Mouse (Mus musculus) midbrain, postnatal 0 days (tissue): ENCODE measurements around the gene Aurkaip1. TPM values are rescaled to one million over a fixed set of nuclear protein-coding genes. Genes with fewer than 3 reads are reported as not detected.

Source experiments
- ATAC-seq: fragments of 200-750 bp; cut with Nextera tagmentation; 2 replicates; pipeline ENCODE4 v1.8.0; 2017; ENCODE audit warnings: moderate number of reproducible peaks, mild to moderate bottlenecking, moderate TSS enrichment, moderate library complexity; ENCODE audit not compliant: low FRiP score
- DNase-seq: peaks from one replicate; pipeline ENCODE4 v3.0.0-alpha.2; 2015; ENCODE audit warnings: low spot score
- H3K27ac ChIP-seq: fragments of 300-500 bp; sonication (generic); 2 replicates; pipeline ENCODE4 v1.5.1; 2014; ENCODE audit warnings: low read depth, mild to moderate bottlenecking, low read length, mixed read lengths
- H3K27me3 ChIP-seq: fragments of 300-500 bp; sonication (generic); 2 replicates; pipeline ENCODE4 v1.6.1; 2014; ENCODE audit warnings: low read length, control low read depth, mixed read lengths; ENCODE audit not compliant: insufficient read depth
- H3K36me3 ChIP-seq: fragments of 300-500 bp; sonication (generic); 2 replicates; pipeline ENCODE4 v1.6.1; 2014; ENCODE audit warnings: low read length, control low read depth, mixed read lengths; ENCODE audit not compliant: insufficient read depth
- H3K4me1 ChIP-seq: fragments of 300-500 bp; sonication (generic); 2 replicates; pipeline ENCODE4 v1.6.1; 2014; ENCODE audit warnings: mild to moderate bottlenecking, control low read depth, antibody characterized with exemption, low read length, mixed read lengths; ENCODE audit not compliant: insufficient read depth
- H3K4me2 ChIP-seq: fragments of 300-500 bp; sonication (generic); 2 replicates; pipeline ENCODE4 v1.6.1; 2014; ENCODE audit warnings: low read depth, mild to moderate bottlenecking, low read length, mixed read lengths; ENCODE audit not compliant: poor library complexity, severe bottlenecking
- H3K4me3 ChIP-seq: fragments of 300-500 bp; sonication (generic); 2 replicates; pipeline ENCODE4 v1.5.1; 2014; ENCODE audit warnings: low read depth, mild to moderate bottlenecking, low read length, moderate library complexity
- H3K9ac ChIP-seq: fragments of 300-500 bp; sonication (generic); replicated peaks from 2 replicates; pipeline ENCODE4 v1.6.1; 2014; ENCODE audit warnings: mild to moderate bottlenecking, low read length, moderate library complexity, mixed read lengths; ENCODE audit not compliant: poor library complexity, severe bottlenecking
- H3K9me3 ChIP-seq: fragments of 300-500 bp; sonication (generic); 2 replicates; pipeline ENCODE4 v1.6.1; 2016; ENCODE audit warnings: low read length, control low read depth
- CTCF ChIP-seq: IDR thresholded peaks from 2 replicates; pipeline ENCODE4 v1.5.1; 2016; ENCODE audit warnings: antibody characterized with exemption, mild to moderate bottlenecking
- WGBS: fragments of 180-500 bp; shearing (Covaris S2); extraction: QIAGEN DNeasy Blood & Tissue Kit; methylation state at CpG from one replicate; pipeline ENCODE4 v1.1.7; 2014; 5-methylcytosine and 5-hydroxymethylcytosine counted together
- polyA plus RNA-seq: library from polyadenylated mRNA; unstranded; fragments of >200 nt; fragmentation: Nextera tagmentation; extraction: Ambion mirVana; gene quantifications from 2 replicates; pipeline ENCODE4 v1.2.1, GENCODE M21; 2015
- total RNA-seq: library from RNA; depleted of rRNA; stranded (reverse); fragments of >200 nt; gene quantifications from 2 replicates; pipeline ENCODE4 v1.2.3, GENCODE M21; 2014; rRNA removed

Aurkaip1 gene
- total RNA-seq (90.9 and 102 TPM in 2 replicates), polyA plus RNA-seq (155 and 158 TPM in 2 replicates)

- Histone ChIP-seq H3K4me3 (peak within 1 kb of the TSS; percentile 79), H3K9ac (peak within 1 kb of the TSS; percentile 79), H3K4me1 (peaks cover 4% of the 10 kb centered on the region; the same call in 1 of the 2 replicates), H3K36me3 (peaks cover 18% of the 10 kb centered on the region), H3K9me3 (no peaks in the 10 kb centered on the region), H3K4me2 (peak within 1 kb of the TSS; percentile 96), H3K27me3 (no peaks in the 10 kb centered on the region), H3K27ac (peak within 1 kb of the TSS; percentile 78)
- peak; percentile 92 for TF ChIP-seq CTCF
- ATAC-seq (peak; percentile 92), DNase-seq (peak; percentile 98)
- WGBS = under 1% methylated on average over 49 of the region's 49 CpGs
These were observed at the start of gene Aurkaip1 for GRCm38 (mm10) chr4:155831205-155831766. Aurkaip1 (plus strand) TSS chr4:155831272.

- no peaks in the 10 kb centered on the region for H3K27me3 ChIP-seq
- H3K4me3 ChIP-seq = peak overlapping the region; percentile 67
- no peak for DNase-seq
- ATAC-seq = peak; percentile 28; the same call in 1 of the 2 replicates
- peaks cover 6% of the 10 kb centered on the region; the same call in 1 of the 2 replicates for H3K4me1 ChIP-seq
- H3K27ac ChIP-seq = peak overlapping the region; percentile 91
- no peaks in the 10 kb centered on the region for H3K9me3 ChIP-seq
- WGBS = 34% methylated on average over 16 of the region's 16 CpGs
- TF ChIP-seq CTCF = no peak
- H3K4me2 ChIP-seq = peak overlapping the region; percentile 78
- no peaks in the 10 kb centered on the region for H3K36me3 ChIP-seq
- peak overlapping the region; percentile 88 for H3K9ac ChIP-seq
These were observed 47.5 kb upstream of the Aurkaip1 start for GRCm38 (mm10) chr4:155783486-155784080.

GRCm38 (mm10) chr4:155784081-155784701 is 46.9 kb upstream of the Aurkaip1 start:
- peak overlapping the region; percentile 91 for H3K27ac ChIP-seq
- H3K27me3 ChIP-seq = no peaks in the 10 kb centered on the region
- peak overlapping the region; percentile 78 for H3K4me2 ChIP-seq
- peak overlapping the region; percentile 88 for H3K9ac ChIP-seq
- H3K4me1 ChIP-seq = peaks cover 6% of the 10 kb centered on the region; the same call in 1 of the 2 replicates
- H3K9me3 ChIP-seq = no peaks in the 10 kb centered on the region
- peak overlapping the region; percentile 67 for H3K4me3 ChIP-seq
- peak; percentile 82 for TF ChIP-seq CTCF
- H3K36me3 ChIP-seq = no peaks in the 10 kb centered on the region
- WGBS = under 1% methylated on average over 52 of the region's 52 CpGs
- ATAC-seq (peak; percentile 89), DNase-seq (peak; percentile 91)

GRCm38 (mm10) chr4:155785246-155785645 is 45.8 kb upstream of the Aurkaip1 start:
- ATAC-seq (no peak), DNase-seq (no peak)
- H3K9ac ChIP-seq = peak overlapping the region; percentile 42
- H3K36me3 ChIP-seq = no peaks in the 10 kb centered on the region
- H3K4me3 ChIP-seq = no peak overlapping the region
- H3K4me1 ChIP-seq = peaks cover 6% of the 10 kb centered on the region; the same call in 1 of the 2 replicates
- no peak for TF ChIP-seq CTCF
- no peaks in the 10 kb centered on the region for H3K9me3 ChIP-seq
- H3K4me2 ChIP-seq = peak overlapping the region; percentile 78
- WGBS = 86% methylated on average over 10 of the region's 10 CpGs
- H3K27me3 ChIP-seq = no peaks in the 10 kb centered on the region
- no peak overlapping the region for H3K27ac ChIP-seq

GRCm38 (mm10) chr4:155785819-155786218 is 45.3 kb upstream of the Aurkaip1 start, which contains the start of gene Tmem88b:
Tmem88b (minus strand) TSS chr4:155785874.
- peak within 1 kb of the TSS; percentile 78 for H3K4me2 ChIP-seq
- H3K4me3 ChIP-seq = peak within 1 kb of the TSS; percentile 67
- no peaks in the 10 kb centered on the region for H3K9me3 ChIP-seq
- no peak for ATAC-seq
- TF ChIP-seq CTCF = peak; percentile 51
- H3K4me1 ChIP-seq = peaks cover 6% of the 10 kb centered on the region; the same call in 1 of the 2 replicates
- 68% methylated on average over 5 of the region's 5 CpGs for WGBS
- H3K27ac ChIP-seq = peak within 1 kb of the TSS; percentile 91; the same call in 1 of the 2 replicates
- H3K9ac ChIP-seq = peak within 1 kb of the TSS; percentile 88
- H3K36me3 ChIP-seq = no peaks in the 10 kb centered on the region
- no peaks in the 10 kb centered on the region for H3K27me3 ChIP-seq
- DNase-seq = no peak
